Mouse (Mus musculus) bone marrow macrophage, adult 2 months (primary cell): ENCODE measurements around the gene Gm7173. TPM values are rescaled to one million over a fixed set of nuclear protein-coding genes. Genes with fewer than 3 reads are reported as not detected.

Source experiments
- H3K27ac ChIP-seq: 2 replicates; pipeline ENCODE4 v1.5.1; 2012; ENCODE audit warnings: low read depth, low read length; ENCODE audit not compliant: insufficient read depth
- H3K4me1 ChIP-seq: 2 replicates; pipeline ENCODE4 v1.6.1; 2012; ENCODE audit warnings: low read length; ENCODE audit not compliant: control insufficient read depth, insufficient read depth
- H3K4me3 ChIP-seq: 2 replicates; pipeline ENCODE4 v1.5.1; 2012; ENCODE audit warnings: mild to moderate bottlenecking, low read length, moderate library complexity; ENCODE audit not compliant: insufficient read depth
- CTCF ChIP-seq: IDR thresholded peaks from 2 replicates; pipeline ENCODE4 v1.5.1; 2012; ENCODE audit warnings: low read depth, mild to moderate bottlenecking, low read length, moderate library complexity
- POLR2A ChIP-seq: IDR thresholded peaks from 2 replicates; pipeline ENCODE4 v1.6.1; 2012; ENCODE audit warnings: mild to moderate bottlenecking, low read depth, low read length, borderline replicate concordance
- polyA plus RNA-seq: library from polyadenylated mRNA; stranded (reverse); fragments of >200 nt; gene quantifications from 2 replicates; pipeline ENCODE4 v1.2.4, GENCODE M21; 2012; ENCODE audit not compliant: missing spikeins, insufficient read depth, insufficient read length

Gene Gm7173
- not detected in 2 replicates for polyA plus RNA-seq

GRCm38 (mm10) chrX:79516977-79517645, at the start of gene Gm7173:
Gene Gm7173 (minus strand): TSS chrX:79517285.
- Histone ChIP-seq H3K4me3 (no peak within 1 kb of the TSS), H3K4me1 (no peaks in the 10 kb centered on the region), H3K27ac (no peak within 1 kb of the TSS)
- TF ChIP-seq POLR2A, result no peak
- TF ChIP-seq CTCF, result no peak

GRCm38 (mm10) chrX:79517646-79518016, 546 bp upstream of the Gm7173 start:
- no peak for TF ChIP-seq POLR2A
- no peak for TF ChIP-seq CTCF
- Histone ChIP-seq H3K27ac (no peak overlapping the region), H3K4me3 (no peak overlapping the region), H3K4me1 (no peaks in the 10 kb centered on the region)

- TF ChIP-seq CTCF (no peak), POLR2A (no peak)
- Histone ChIP-seq H3K4me1 (no peaks in the 10 kb centered on the region), H3K27ac (no peak overlapping the region), H3K4me3 (no peak overlapping the region)
Observed at GRCm38 (mm10) chrX:79316790-79317189, 200.3 kb downstream of the Gm7173 start.

Other genes with a start within 250 kb of the Gm7173 start
- not detected in 2 replicates for gene Mageb16, start 154.2 kb upstream of the Gm7173 start, polyA plus RNA-seq